Mouse (Mus musculus) layer of hippocampus, adult 18-20 months (tissue): Measurements from ENCODE around the gene Xab2. TPM values are rescaled to one million over a fixed set of nuclear protein-coding genes. Genes with fewer than 3 reads are reported as not detected.

ENCODE experiments used
- DNase-seq, 2 experiments: peaks; one replicate each; pipeline ENCODE4 v3.0.0; 2022; ENCODE audit warnings: low spot score in 2 of 2
- total RNA-seq, 2 experiments: library from RNA; stranded (reverse); gene quantifications; 2 replicates each; pipeline ENCODE4 v1.2.3; 2021

Gene Xab2
- total RNA-seq, 2 experiments from 2014 or later = 39.6 to 41.2 TPM

DNA sequence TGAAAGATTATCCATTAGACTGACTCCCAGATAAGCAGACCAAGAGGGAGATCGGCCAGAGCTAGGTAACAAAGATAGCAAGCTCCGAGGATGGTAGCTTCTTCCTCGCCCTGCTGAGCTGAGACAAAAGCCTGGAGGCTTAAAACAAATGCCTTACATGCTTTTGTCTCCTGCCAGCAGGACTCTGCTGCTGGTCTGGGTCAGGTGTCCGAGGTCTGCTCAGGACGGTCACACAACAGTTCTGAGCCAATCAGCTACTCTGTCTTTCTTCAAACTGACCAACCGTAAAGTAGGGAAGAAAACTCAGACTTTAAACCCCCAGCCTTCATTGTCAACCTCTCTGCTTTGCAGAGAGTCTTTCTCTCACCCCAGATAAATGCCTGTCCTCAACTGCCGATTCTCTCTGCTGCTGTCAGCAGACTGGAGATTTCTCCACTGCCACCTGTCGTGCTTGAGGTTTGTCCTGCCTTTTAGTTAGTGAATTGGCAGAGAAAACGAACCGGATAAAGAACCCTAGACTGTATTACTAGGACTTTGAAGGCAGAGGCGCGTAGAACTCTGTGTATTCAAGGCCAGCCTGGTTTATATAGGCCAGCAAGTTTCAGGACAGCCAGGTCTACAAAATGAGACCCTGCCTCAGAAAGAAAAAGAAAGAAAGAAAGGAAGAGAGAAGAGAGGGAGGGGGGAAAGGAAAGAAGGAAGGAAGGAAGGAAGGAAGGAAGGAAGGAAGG, 53.3 kb downstream of the Xab2 start, which contains the start of gene C330021F23Rik:
TSS of gene C330021F23Rik (plus strand) at position 350 of the 731 bp plus-strand sequence.
- DNase-seq = no peak

Other genes with a start within 250 kb of the Xab2 start
- gene Arhgef18, start 228.3 kb downstream of the Xab2 start, total RNA-seq = 10 to 100 TPM; 49.0 to 51.3 TPM
- gene Pex11g, start 153.6 kb downstream of the Xab2 start, total RNA-seq = 1 to 10 TPM in 1 of 2 experiments, under 1 TPM in 1; 0.97 to 1.7 TPM
- gene Tex45, start 150.5 kb downstream of the Xab2 start, total RNA-seq = under 1 TPM in 1 of 2 experiments, not detected in 1; 0.20 TPM
- 10 to 100 TPM; 30.9 to 31.2 TPM for gene Zfp358, start 128.2 kb downstream of the Xab2 start, total RNA-seq
- 10 to 100 TPM; 76.0 to 77.3 TPM for gene Mcoln1, start 120.9 kb downstream of the Xab2 start, total RNA-seq
- 10 to 100 TPM; 71.8 to 76.2 TPM for gene Pnpla6, start 105.9 kb downstream of the Xab2 start, total RNA-seq
- not detected for gene C330021F23Rik, start 53.3 kb downstream of the Xab2 start, total RNA-seq
- 10 to 100 TPM; 31.1 to 36.9 TPM for gene Camsap3, start 34.0 kb downstream of the Xab2 start, total RNA-seq
- 10 to 100 TPM; 80.9 to 84.3 TPM for gene Pet100, start 232 bp upstream of the Xab2 start, total RNA-seq
- gene Pcp2, start 4.2 kb upstream of the Xab2 start, total RNA-seq = under 1 TPM in 1 of 2 experiments, not detected in 1; 0.92 TPM
- gene Stxbp2, start 9.6 kb upstream of the Xab2 start, total RNA-seq = 10 to 100 TPM; 43.6 to 52.5 TPM
- gene Retn, start 34.5 kb upstream of the Xab2 start, total RNA-seq = under 1 TPM; 0.74 to 0.79 TPM
- gene Mcemp1, start 44.4 kb upstream of the Xab2 start, total RNA-seq = under 1 TPM in 1 of 2 experiments, not detected in 1; 0.23 TPM
- gene Fcor, start 51.0 kb upstream of the Xab2 start, total RNA-seq = 10 to 100 TPM; 12.9 to 14.8 TPM
- gene Trappc5, start 55.0 kb upstream of the Xab2 start, total RNA-seq = 10 to 100 TPM; 29.8 to 32.4 TPM
- gene Fcer2a, start 72.9 kb upstream of the Xab2 start, total RNA-seq = not detected
- not detected for gene Clec4g, start 99.3 kb upstream of the Xab2 start, total RNA-seq
- 1 to 10 TPM in 1 of 2 experiments, under 1 TPM in 1; 0.57 to 1.0 TPM for gene Cd209a, start 127.7 kb upstream of the Xab2 start, total RNA-seq
- gene Cd209e, start 233.0 kb upstream of the Xab2 start, total RNA-seq = not detected